Mouse (Mus musculus) induced T-regulatory cell, adult 2 months (primary cell): ENCODE measurements around the gene Gm20388.

ENCODE experiments used
- DNase-seq: peaks from one replicate; pipeline ENCODE4 v3.0.0-alpha.2; 2012; ENCODE audit warnings: low read depth

Gene Gm20388

GRCm38 (mm10) chr8:122585411-122585891 is 2674.8 kb downstream of the Gm20388 start:
- no peak for DNase-seq

GRCm38 (mm10) chr8:122586171-122586570 is 2675.5 kb downstream of the Gm20388 start:
- DNase-seq: no peak

GRCm38 (mm10) chr8:122586749-122587148 is 2676.1 kb downstream of the Gm20388 start:
- DNase-seq: no peak

- DNase-seq: no peak
Measured at GRCm38 (mm10) chr8:122593240-122593639, 2682.6 kb downstream of the Gm20388 start.

GRCm38 (mm10) chr8:122593783-122594507 is 2683.3 kb downstream of the Gm20388 start:
- DNase-seq: no peak

- no peak for DNase-seq
Measured at GRCm38 (mm10) chr8:122596031-122596430, 2685.4 kb downstream of the Gm20388 start.

- DNase-seq: no peak
Measured at GRCm38 (mm10) chr8:122600666-122601065, 2690.0 kb downstream of the Gm20388 start.

GRCm38 (mm10) chr8:122604640-122605039 is 2694.0 kb downstream of the Gm20388 start:
- no peak for DNase-seq

GRCm38 (mm10) chr8:122605367-122605766 is 2694.7 kb downstream of the Gm20388 start:
- no peak for DNase-seq

GRCm38 (mm10) chr8:122606810-122607209 is 2696.2 kb downstream of the Gm20388 start:
- DNase-seq: no peak

GRCm38 (mm10) chr8:122610209-122610608 is 2699.6 kb downstream of the Gm20388 start:
- DNase-seq: no peak

- DNase-seq: no peak
Measured at GRCm38 (mm10) chr8:122610612-122611277, 2700.1 kb downstream of the Gm20388 start.

- DNase-seq: peak; percentile 99
Measured at GRCm38 (mm10) chr8:122611295-122612133, 2700.9 kb downstream of the Gm20388 start, which contains the start of the genes Galns and Trappc2l. Galns (minus strand) TSS chr8:122611463. Trappc2l (plus strand) TSS chr8:122611640.

- DNase-seq: no peak
Measured at GRCm38 (mm10) chr8:122616181-122616905, 2705.7 kb downstream of the Gm20388 start.

- peak; percentile 89 for DNase-seq
Measured at GRCm38 (mm10) chr8:122617947-122618546, 2707.4 kb downstream of the Gm20388 start.

GRCm38 (mm10) chr8:122618660-122619378 is 2708.2 kb downstream of the Gm20388 start:
- no peak for DNase-seq

- no peak for DNase-seq
Measured at GRCm38 (mm10) chr8:122620446-122620845, 2709.8 kb downstream of the Gm20388 start.

GRCm38 (mm10) chr8:122622727-122623126 is 2712.1 kb downstream of the Gm20388 start, which contains the start of gene Pabpn1l:
Pabpn1l (minus strand) TSS chr8:122622739.
- DNase-seq: no peak

- no peak for DNase-seq
Measured at GRCm38 (mm10) chr8:122623844-122624642, 2713.4 kb downstream of the Gm20388 start.

- no peak for DNase-seq
Measured at GRCm38 (mm10) chr8:122624653-122625052, 2714.0 kb downstream of the Gm20388 start.
